Mouse (Mus musculus): ENCODE data around the gene Ccdc13. TPM values are rescaled to one million over a fixed set of nuclear protein-coding genes. Genes with fewer than 3 reads are reported as not detected.
A peak's percentile ranks its signal among the peaks of the same experiment; 100 is the strongest.

Gene Ccdc13
- total RNA-seq (2015) (0.42 TPM in 1 of 2 replicates, not detected in the other), total RNA-seq (2017) (not detected in 2 replicates)

DNA sequence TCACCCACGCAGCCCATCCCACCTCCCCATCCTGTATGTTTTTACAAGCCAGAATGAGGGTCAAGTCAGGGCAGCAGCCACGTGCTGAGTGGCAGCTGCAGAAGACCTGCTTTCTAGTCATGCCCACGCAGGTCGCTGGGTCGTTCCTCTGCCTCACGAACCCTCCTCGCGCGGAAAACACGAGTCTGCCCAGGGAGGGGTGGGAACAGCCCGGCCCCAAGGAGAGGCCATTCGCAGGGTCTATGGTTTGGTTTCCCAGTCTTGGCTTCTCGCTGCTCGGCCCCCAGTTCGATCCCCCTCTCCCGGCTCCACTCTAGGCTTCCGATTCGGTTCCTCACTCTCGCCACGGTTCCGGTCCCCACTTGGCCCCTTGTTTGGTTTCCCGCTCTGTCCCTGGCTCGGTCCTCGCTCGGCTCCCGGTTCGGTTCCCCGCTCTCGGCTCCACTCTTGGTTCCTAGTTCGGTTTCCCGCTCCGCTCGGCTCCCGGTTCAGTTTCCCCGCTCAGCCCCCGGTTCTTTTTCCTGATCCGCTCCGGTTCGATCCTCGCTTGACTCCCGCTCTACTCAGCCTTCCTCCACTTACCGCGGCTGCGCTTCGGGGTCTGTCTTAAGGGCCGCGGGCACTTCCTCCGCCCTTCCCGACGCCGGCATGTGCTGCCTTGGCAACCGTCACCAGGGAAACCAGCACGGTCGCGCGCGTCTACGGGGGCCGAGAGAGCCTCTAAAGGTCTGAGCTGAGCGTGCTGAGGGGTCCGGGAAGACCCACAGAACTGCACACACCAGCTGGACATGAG lies at the start of gene Ccdc13:
Ccdc13 (minus strand) TSS at position 633 of the 793 bp plus-strand sequence.
- ATAC-seq (replicated peaks; ENCODE audit: poor library complexity), result peak; percentile 87

DNA sequence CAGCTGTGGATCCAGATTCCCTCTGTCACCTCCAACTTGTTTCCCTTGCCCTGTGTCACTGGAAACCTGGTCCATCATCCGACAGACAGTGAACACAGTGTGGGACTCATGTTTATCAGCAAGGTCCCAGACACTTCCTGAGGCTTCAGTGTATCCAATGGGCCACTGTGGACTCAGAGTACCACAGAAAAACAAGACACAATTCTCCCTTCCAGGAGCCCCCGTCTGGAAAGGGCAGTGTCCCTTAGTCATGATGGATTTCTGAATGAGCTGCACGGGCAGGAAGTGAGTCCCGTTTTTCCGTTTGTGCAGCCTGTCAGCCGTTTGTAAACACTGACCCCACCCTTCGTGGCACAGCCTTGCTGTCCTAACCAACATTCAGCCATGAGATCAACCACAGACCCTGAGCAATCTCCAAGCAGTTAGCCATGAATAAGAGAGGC lies 42.8 kb upstream of the Ccdc13 start:
- peak; percentile 63 for ATAC-seq (replicated peaks; ENCODE audit: poor library complexity)

- ATAC-seq (replicated peaks; ENCODE audit: poor library complexity), result peak; percentile 57; the same call in 1 of the 2 replicates
Measured at GRCm38 (mm10) chr9:121881301-121881700, 42.0 kb upstream of the Ccdc13 start.

DNA sequence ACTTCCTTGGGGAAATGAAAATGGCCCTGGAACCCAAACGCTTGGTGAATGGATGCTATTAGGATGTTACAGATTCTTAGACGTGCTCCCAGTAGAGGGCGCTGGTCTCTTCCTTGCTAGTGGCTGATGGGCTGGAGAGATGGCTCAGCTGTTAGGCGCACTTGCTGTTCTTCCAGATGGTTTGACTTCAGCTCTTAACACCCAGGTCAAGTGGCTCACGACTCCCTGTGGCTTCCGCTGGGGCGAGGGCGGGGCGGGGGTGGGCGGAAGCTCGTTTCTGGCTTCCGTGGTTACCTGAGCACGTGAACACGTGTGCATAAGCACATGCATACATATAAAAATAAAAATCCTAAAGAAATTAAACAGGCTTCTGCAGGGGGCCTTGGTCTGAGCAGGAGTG lies 41.6 kb upstream of the Ccdc13 start:
- ATAC-seq (replicated peaks; ENCODE audit: poor library complexity), result peak; percentile 85

- peak; percentile 44; the same call in 1 of the 2 replicates for ATAC-seq (replicated peaks; ENCODE audit: poor library complexity)
Measured at GRCm38 (mm10) chr9:121877052-121877740, 37.9 kb upstream of the Ccdc13 start.

GRCm38 (mm10) chr9:121873578-121873977 lies 34.3 kb upstream of the Ccdc13 start:
- peak; percentile 58; the same call in 1 of the 2 replicates for ATAC-seq (replicated peaks; ENCODE audit: poor library complexity)

GRCm38 (mm10) chr9:121872062-121872683 lies 32.9 kb upstream of the Ccdc13 start:
- no peak for ATAC-seq (replicated peaks; ENCODE audit: poor library complexity)

DNA sequence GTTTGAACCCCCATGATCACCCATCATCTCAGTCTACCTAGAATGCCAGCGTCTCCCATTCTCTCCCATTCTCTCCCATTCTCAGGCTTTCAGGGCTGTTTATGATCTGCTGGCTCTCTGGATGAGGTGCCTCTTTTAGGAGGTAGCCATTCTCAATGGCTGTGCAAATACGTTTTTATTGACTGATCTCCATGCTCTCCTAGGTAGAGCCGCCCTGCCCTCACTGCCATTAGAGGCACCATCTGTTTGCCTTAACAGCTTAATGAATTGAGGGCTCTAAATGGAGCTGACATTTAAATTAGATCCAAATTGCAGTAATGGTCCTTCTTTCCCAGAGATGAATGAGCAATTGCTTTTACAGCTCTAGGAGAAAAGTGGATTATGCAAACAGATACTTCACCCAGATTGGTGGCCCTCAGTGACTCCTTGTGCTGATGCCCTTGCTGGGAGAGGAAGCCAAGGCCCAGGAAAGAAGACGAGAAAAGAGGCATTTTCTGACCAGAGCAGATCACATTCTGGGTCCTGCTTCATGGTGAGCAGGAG lies 30.8 kb upstream of the Ccdc13 start:
- ATAC-seq (replicated peaks; ENCODE audit: poor library complexity), result no peak

DNA sequence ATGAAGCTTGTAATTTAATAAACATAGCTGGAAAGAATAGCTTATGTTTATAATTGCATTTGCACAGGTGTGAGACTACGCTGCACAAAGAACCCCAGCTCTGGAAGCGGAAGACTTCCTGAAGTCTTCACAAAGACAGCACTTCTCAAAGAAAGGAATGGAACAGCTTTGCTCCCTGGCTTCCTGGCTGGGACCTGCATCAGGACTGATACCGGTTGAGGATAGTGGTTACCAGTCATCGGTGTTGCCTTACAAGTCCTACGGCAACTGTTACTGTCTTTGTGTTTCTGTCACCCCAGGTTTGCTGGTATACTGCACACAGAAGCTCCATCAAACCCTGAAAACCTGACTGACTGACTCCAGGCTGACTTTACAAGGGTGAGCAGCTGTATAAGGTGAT lies 30.2 kb upstream of the Ccdc13 start:
- ATAC-seq (replicated peaks; ENCODE audit: poor library complexity), result no peak

DNA sequence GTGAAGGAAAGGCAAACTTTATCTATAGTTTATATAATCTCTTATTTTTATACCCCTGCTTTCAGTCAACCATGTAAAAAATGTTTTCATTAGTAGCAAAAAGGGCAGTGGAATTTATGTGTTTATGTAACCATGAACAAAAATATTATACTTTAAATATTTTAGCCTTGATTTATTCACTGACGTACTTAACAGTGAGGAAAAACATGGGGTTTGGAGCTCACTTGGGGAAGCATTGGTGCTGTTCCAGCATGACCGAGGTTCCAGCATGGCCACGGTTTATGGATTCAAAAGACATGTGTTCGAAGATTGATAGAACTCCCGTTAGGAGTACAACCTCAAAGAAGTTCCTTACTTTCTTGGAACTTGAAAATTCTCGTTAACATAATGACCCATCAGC lies 29.0 kb upstream of the Ccdc13 start:
- ATAC-seq (replicated peaks; ENCODE audit: poor library complexity), result no peak

GRCm38 (mm10) chr9:121867632-121868031 lies 28.4 kb upstream of the Ccdc13 start:
- ATAC-seq (replicated peaks; ENCODE audit: poor library complexity), result no peak

- no peak for ATAC-seq (replicated peaks; ENCODE audit: poor library complexity)
Measured at GRCm38 (mm10) chr9:121865425-121866008, 26.3 kb upstream of the Ccdc13 start.

DNA sequence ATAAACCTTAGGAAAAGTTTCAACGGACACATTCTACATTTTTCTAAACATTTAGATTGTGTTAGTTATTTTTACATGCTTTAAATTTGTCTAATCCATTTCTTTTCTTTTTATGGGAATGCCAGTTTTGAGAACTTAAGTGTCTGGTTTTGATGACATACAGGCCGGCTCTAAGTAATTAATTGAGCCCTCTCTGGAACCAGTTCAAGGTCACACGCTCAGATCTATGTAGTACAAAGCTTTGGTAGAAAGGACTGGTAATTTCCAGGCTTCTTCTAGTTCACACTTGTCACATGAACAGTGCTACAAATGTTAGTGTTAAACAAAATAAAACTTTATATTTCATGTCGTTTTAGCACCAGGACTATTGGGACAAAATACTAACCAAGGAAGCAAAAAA lies 25.6 kb upstream of the Ccdc13 start:
- no peak for ATAC-seq (replicated peaks; ENCODE audit: poor library complexity)

GRCm38 (mm10) chr9:121860921-121861320 lies 21.7 kb upstream of the Ccdc13 start:
- no peak for ATAC-seq (replicated peaks; ENCODE audit: poor library complexity)

DNA sequence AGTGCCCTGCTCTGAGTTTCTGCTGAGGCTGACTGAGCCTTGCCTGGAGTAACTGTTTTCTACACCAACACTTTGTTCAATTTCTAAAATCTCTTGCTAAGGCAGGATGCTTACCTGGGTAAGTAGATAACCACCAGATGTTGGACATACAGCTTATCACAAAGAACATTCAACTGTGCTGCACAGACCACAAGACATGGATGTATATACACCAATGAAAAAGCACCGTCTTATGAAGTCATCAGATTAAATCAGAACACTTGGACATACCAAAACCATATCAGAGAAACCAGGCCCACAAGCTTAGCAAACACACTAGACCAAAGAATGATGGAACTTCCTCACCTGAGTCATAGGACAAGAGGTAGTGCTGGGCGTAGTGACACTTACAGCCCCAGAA lies 20.1 kb upstream of the Ccdc13 start:
- ATAC-seq (replicated peaks; ENCODE audit: poor library complexity), result no peak

DNA sequence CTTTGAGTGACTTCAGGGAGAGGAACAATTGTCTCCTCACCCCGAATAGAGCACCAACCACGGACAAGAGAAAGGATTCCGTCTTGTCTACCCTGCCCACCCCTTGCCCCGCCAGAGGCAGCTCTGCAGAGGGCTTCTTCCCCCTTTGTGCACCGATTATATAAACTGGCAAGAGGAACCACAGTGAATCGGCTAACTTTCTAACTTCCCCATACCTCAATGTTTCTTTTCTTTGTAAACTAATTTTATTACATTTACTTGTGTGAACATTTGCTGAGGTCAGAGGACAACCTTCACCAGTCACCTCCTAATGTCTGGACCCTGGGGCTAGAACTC lies 18.9 kb upstream of the Ccdc13 start, which contains the start of gene Higd1a:
Higd1a (minus strand) TSS at position 210 of the 336 bp plus-strand sequence.
- ATAC-seq (replicated peaks; ENCODE audit: poor library complexity), result no peak; the same call in 1 of the 2 replicates

DNA sequence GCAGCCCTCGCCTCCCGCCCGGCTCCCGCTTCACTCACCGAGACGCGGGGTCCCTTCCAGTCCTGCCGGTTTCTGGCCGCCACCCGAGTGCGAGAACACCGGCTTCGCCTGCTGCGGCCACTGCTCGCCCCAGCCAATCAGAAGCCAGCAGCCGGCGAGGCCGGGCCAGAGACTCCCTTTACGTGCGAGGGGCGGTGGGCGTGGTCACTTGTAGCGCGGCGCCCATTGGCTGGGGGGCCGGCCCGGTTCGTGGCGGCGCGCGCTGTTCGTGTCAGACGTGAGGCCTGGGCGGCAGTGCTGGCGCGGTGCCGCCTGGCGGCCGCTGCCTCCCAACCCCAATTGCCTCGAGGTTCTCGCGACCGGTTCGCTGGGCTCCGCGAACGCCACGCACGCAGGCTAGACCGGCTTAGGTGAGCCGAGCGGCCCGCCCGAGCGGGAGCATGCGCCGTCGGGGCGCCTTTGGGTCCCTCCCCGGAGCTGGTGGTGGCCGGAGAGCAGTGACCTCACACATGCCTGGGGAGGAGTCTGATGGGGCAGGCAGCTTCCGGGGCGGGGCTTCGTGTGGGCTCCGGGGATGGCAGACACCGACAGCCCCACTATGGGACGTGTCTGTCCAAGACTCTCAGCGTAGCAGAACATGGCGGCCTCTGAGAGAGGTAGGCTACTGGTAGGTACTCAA lies 18.4 kb upstream of the Ccdc13 start:
- ATAC-seq (replicated peaks; ENCODE audit: poor library complexity), result peak; percentile 90

GRCm38 (mm10) chr9:121856649-121857416 lies 17.6 kb upstream of the Ccdc13 start:
- peak; percentile 45 for ATAC-seq (replicated peaks; ENCODE audit: poor library complexity)

DNA sequence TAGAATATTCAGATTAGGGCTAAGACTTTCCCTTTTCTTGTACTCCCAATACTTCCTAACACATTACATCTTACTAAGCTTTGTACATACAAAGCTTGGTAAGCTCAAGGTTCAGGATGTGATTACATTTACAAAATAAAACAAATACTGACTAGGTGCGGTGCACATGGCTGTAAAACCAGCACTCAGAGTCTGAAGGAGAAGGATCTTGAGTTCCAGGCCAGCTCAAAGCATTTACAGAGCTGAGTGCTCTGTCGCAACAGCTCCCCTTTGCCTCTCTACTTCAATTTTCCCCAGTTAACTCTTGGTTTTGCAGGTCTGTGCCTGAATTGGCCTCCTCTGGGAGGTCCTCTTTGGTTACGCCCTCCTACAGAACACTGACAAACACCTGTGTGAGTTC lies 15.0 kb upstream of the Ccdc13 start:
- no peak for ATAC-seq (replicated peaks; ENCODE audit: poor library complexity)

DNA sequence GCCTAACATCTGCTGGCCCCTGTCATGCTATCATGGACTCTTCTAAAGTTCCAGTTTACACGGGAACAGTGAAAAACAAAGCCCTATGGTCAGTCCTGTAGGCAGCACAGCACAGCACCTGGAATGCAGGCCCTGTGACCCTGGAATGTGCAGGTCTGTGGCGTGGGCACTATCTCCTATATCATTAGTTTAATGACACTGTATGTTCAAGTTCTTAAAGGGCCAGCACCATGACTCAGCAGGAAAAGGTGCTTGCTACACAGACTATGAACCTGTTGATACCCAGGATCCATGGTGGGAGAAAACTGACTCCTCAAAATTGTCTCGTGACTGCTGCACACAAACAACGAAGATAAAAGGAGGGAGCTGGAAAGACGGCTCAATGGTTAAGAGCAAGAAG lies 8.6 kb upstream of the Ccdc13 start:
- peak; percentile 27; the same call in 1 of the 2 replicates for ATAC-seq (replicated peaks; ENCODE audit: poor library complexity)

Measured in megakaryocyte progenitor cell, adult 5-6 weeks (primary cell).